Mouse (Mus musculus) thymus, adult 2 months (tissue): ENCODE measurements around the gene Zc3h6.

ENCODE experiments used
- CTCF ChIP-seq: fragments of 200-500 bp; IDR thresholded peaks from 2 replicates; pipeline ENCODE4 v1.5.1; 2012; ENCODE audit warnings: mild to moderate bottlenecking, control low read depth, low read length, moderate library complexity, borderline replicate concordance; ENCODE audit not compliant: control insufficient read depth, poor library complexity, insufficient read depth; ENCODE audit errors: extremely low read depth
- POLR2A ChIP-seq: fragments of 200-500 bp; IDR thresholded peaks from 2 replicates; pipeline ENCODE4 v1.6.1; 2012; ENCODE audit warnings: mild to moderate bottlenecking, low read length, control low read depth, moderate library complexity; ENCODE audit not compliant: control insufficient read depth, poor library complexity, insufficient read depth; ENCODE audit errors: extremely low read depth

DNA sequence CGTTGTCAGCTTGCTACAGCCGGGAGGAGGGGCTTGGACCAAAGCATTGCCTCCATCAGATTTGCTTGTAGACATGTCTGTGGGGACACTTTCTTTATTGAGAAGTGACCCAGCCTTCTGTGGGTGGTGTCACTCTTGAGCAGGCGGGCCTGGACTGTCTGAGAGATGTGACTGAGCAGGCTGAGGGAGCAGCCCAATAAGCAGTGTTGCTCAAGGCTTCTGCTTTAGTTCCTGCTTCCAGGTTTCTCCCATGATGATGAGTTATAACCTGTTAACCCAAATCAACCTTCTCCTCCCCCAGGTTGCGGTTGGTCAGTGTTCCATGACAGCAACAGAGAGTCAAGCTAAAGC is 79.6 kb downstream of the Zc3h6 start:
- TF ChIP-seq CTCF (no peak), POLR2A (no peak)
